Mouse (Mus musculus) thymus, postnatal 14 days (tissue): ENCODE measurements around the gene Aph1b.
"Not testable (repeated sequence)": the region's sequence is repeated elsewhere in the genome, so short reads cannot be mapped to it uniquely, and the experiment has no call there.

Experiments used
- DNase-seq: peaks from one replicate; pipeline ENCODE4 v3.0.0; 2021

The Aph1b gene

DNA sequence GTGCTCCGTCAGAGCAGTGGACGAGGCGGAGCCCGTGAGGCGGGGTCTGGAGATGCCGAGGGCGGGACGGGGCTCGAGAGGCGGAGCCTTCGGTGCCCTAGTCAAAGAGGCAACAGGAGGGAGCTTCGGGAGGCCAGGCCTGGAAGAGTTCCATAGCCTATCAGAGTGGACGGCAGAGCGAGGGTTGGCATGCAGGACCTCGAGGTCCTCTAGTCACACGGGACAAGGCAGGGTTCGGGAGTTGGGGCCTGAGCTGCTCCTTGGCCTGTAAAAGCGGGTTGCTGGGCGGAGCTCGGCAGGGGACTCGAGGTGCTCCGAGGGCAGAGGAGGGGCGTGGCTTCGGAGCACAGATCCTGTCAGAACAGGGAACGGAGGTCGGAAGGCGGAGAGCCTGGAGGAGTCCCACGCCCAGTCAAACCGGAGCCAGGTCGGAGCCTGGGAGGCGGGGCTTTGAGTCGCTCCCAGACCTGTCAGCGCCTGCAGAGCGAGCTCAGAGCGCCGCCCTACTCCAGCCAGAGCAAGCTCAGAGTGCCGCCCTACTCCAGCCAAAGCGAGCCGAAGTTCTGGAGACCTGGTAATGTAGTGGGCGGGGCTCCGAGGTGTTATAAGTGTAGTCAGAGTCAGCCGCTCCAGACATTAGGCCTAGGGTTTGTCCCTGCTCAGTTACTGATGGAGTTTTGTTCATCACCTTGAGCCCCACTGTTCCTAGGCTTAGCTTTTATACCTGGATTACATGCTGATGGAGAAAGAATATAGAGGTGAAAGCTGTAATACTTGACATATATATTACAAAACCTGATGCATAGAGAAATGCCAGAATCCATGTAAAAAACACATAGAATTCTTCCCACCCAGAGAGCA lies at the start of gene Aph1b:
TSS of gene Aph1b (minus strand) at position 27 of the 861 bp plus-strand sequence.
- DNase-seq = peak; percentile 92

DNA sequence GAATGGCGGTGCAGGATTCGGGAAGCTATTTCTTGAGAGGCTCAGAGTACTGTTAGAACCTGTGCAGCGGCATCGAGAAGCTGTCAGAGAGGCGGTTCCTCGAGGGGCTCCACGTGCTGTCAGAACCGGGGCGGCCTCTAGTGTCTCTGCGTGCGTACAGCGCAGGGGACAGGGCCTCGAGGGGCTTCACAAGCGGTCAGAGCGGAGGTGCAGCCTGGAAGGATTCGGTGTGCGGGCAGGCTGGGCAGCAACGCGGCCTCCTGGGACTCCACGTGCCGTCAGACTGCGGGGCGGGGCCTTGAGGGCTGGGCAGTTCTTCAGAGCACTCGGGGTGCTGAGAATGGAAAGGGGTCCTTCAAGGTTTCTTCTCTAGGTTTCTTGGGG lies 39.8 kb upstream of the Aph1b start:
- DNase-seq = no peak

DNA sequence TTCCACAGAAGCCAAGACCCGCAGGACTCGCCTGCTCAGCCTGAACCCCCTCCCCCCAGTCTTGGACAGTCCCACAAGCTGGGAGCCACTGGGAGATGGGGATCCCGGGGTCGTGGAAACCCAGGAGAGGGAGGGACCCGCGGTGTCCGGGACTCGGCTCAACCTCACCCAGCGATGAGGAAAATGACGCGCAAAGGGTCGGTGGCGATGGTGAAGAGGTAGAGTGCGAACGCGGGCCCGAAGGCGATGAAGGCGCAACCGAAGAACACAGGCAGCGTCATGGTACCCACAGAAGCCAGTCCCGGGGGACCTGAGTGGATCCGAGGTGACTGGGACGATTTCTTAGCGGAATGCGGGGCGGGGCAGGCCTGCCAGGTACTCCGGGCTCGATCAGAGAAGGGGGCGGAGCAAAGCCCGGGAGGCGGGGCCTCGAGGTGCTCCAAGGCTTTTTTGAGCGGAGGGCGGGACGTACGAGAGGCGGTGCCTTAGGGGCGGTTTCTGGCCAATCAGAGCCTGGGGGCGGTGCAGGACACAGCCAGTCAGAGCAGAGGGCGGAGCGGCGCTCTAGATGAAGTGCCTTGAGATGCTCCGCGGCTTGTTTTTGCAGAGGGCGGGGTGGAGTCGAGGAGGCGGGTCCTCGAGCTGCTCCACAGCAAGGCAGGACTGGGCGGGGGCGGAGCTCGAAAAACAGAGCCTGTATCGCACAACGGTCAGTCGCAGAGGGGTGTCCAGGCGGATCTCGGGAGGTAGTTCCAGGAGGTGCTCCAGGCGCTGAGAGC lies 39.2 kb upstream of the Aph1b start, which contains the start of gene Aph1c:
TSS of gene Aph1c (minus strand) at position 409 of the 779 bp plus-strand sequence.
- DNase-seq = peak; percentile 99

DNA sequence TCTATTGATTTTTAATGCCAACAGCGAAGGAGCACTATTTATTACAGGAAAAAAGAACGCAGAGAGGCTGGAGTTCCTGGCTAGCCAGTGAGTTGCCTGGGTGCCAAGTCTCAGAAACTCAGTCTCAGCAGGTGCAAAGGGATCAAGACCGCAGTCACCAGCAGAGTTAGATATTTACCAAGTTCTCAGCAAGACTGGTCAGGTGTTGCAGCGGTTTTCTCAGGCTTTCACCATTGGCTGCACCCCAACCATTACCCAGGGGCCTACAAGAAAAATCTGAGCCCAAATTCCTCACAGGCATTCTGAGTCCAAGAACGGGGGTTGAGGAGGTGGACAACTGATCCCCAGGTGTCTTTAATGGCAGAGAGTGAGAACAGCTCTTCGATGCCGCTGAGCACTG lies 38.6 kb upstream of the Aph1b start:
- no peak for DNase-seq

DNA sequence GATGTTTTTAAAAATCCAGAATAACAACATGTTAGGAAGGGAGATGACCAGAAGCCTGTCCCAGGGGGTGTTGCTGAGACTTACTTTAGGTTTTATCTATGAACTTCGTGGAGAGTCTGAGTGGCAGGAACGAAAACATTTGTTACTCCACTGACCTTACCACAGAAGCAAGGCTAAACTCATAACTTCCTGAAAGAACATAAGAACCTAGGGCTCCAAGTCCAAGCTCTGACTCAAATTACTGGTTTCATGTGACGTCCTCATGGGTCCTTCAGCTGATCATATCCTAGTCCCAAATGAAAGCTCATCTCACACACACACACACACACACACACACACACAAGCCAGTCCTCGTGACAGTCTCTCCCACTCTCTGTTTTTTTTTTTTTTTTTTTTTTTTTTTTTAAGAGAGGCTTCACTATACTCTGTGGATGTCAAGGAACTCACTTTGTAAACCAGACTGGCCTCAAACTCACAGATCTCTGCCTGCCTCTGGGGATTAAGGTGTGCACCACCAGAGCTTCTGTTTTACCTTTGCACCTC lies 37.1 kb upstream of the Aph1b start:
- DNase-seq = no peak

DNA sequence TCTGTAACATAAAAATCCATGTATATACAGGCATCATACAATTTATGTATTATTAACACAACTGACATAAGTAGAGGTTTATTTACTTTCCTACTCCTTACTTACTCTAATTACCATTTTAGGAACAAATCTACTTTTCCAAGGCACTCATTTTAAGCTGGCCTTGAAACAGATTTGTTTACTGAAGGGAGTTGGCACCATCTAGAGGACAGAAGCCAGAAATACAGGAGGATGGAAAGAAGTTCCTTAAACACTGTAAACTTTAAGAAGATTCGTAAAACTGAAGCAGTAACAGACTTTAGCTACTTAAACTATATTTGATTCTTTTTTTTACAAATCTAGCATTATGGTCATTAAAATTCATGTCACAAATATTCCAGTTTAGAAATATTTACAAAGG lies 30.7 kb upstream of the Aph1b start:
- peak; percentile 57 for DNase-seq

DNA sequence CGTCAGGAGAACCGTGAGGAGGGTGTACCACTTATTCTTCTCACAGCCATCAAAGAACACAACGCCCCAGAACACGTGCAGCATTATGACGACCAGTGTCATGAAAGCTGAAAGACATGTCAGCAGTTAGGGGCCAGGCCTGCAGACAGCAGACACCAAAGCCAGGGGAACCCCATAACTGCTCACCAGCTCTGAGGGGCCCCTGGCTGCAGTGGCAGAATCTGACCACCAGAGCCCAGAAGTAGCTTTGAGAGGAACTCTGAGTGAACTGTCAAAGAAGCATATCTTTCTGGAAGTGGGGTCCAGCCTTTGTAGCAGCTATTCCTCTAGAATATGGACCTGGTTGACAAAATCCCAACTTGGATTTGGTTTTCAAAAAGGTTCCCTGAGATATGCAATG lies 27.0 kb upstream of the Aph1b start:
- peak; percentile 25 for DNase-seq

DNA sequence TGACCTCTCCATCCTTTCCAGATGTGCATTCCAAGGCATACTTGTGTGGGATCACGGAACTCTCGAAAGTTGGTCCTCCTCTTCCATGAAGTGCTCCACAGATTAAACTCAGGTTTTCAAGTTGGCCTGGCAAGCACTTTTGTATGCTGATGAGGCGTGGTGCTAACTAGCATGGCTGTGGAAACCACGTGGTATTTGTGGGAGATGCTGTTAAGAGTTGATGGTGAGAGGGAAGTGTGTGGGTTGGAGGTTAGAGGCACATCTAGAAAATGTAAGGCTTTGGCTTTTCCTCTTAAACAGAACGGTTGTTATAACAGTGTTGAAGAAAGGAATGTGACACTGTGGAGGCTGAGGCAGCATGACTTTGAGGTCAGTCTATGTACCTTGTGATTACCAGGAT lies 25.7 kb upstream of the Aph1b start:
- peak; percentile 11 for DNase-seq

DNA sequence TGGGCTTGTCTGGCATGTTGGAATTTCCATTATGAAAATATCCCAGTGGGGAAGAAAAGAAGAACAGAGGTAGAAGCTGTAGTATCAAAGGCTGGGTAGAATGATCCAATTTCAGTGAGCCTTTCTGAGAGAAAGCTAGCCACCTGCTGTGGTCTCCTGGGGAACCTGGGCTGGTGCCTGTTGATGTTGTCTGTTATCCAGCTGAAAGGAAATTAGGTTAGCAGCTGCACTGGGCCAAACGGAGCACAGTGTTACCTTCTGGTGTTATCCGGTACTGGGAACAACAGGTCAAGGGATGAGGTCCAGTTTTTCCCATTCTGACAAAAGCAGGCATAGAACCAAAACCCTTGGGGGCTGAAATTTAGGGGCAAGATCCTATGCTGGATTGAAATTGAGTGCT lies 18.1 kb upstream of the Aph1b start:
- peak; percentile 25 for DNase-seq

DNA sequence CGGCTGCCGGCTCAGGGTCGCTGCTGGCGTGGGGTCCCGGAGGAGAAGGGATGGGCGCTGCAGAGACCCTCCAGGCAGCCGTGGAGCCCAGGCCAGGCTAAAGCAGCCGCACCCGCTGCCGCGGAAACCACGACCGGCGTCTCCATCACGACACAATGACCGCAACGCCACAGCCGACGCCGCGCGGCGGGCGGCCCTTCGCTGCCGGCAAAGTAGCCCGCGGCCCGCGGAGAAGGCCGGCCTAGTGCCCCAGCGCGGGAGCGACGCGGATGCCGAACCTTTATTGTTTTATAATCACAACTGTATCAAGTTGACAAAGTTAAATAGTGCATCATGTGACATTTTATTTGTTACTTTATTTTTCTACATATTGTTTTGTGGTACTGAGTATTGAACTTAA lies 10.7 kb upstream of the Aph1b start:
- not testable (repeated sequence) for DNase-seq

DNA sequence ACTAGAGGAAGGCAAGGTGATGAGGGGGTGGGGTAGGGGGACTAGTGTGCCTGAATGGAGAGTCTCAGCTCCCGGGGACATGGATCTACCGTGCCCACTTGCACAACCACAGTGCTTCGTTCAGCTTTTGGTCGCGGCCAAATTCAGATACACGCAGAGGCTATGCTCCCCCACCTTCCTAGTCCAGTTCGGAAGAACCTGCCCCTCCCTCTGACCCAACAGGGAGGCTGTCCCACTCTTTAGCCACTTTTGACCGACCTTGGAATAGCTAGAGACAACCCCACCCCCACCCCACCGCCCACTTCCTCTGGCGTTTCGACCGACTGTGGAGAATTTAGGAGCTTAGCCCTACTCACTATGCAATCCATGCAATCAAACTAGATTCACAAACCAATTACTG lies 6.7 kb upstream of the Aph1b start:
- no peak for DNase-seq

DNA sequence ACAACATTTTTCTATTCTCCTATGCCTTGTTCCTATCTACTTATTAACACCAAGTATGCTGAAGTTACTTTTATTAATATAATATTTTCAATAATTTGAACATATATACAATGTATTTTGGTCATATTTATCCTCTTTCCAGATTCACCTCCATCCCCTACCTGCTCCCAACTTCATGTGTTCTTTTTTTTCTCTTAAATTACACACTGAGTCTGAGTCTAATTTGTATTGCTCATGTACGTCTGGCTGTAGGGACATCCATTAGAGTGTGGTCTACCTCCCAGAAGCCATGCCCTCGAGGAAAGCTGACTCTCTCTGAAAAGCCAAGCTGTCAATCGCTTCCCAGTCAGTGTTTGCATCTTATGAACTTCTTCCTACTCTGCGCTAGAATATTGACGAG lies 1.4 kb upstream of the Aph1b start, which contains the start of gene Gm10647:
TSS of gene Gm10647 (plus strand) at position 301 of the 400 bp plus-strand sequence.
- no peak for DNase-seq

DNA sequence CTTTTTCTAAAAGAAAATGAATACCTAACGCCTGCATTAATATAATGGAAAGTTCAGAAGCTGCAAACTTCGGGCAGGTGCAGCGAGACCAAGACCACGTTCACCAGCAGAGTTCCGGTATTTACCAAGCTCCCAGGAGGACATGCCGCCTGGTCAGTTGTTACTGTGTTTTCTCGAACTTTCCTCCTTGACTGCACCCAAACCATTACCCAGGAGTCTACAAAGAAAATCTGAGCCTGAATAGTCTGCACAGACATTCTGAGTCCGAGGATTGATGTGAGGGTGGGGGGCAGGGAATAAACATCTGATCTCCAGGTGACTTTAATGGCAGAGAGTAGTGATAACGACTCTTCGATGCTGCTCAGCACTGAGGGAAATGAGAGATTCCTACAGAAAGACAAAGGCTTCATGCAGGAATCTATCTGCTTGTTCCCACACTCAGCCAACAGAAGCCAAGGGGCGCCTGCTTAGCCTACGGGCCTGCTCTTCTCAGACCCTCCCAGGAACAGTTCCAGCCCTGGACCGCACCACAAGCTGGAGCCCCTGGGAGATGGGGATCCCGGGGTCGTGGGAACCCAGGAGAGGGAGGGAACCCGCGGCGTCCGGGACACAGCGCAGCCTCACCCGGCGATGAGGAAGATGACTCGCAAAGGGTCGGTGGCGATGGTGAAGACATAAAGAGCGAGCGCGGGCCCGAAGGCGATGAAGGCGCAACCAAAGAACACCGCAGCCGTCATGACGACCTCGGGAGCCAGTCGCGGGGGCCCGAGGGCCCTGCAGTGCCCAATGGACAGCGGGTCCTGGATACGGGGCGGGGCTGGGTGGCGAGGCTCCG lies 444 bp downstream of the Aph1b start:
- DNase-seq = no peak

DNA sequence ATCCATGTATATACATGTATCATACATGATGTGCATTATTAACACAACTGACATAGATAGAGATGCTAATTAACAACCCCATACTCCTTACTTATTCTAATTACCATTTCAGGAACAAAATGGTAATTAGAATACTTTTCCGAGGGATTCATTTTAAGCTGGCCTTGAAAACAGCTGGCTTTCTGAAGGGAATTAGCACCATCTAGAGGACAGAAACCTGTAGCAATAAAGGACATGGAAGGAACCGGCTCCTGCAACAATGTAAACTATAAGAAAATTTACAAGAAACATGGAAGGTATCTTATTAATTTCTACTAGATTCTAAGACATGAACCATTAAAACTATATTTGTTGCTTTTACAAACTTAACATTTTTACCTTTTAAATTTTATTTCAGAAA lies 7.5 kb downstream of the Aph1b start:
- DNase-seq = peak; percentile 30

DNA sequence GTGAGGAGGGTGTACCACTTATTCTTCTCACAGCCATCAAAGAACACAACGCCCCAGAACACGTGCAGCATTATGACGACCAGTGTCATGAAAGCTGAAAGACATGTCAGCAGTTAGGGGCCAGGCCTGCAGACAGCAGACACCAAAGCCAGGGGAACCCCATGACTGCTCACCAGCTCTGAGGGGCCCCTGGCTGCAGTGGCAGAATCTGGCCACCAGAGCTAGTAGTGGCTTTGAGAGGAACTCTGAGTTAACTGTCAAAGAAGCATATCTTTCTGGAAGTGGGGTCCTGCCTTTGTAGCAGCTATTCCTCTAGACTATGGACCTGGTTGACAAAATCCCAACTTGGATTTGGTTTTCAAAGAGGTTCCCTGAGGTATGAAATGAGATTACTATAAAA lies 10.7 kb downstream of the Aph1b start:
- peak; percentile 44 for DNase-seq

DNA sequence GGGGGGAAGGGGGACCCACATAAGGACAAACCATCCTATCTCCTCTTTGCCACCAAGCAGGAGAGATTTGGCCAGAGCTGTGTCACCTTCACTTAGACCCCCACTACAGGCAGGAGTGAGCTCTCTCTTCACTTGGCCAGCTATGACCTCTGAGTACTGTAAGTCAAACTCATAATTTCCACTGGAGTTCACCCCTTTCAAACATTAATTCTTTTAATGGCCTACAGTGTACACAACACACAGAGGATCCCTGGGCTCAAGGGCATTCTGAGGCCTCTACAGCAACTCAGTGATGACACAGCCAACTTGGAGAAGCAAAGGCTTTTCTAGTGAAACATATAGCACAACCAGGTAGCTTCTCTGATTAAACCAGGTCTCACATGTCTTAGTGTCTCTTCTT lies 24.6 kb downstream of the Aph1b start:
- DNase-seq = no peak

DNA sequence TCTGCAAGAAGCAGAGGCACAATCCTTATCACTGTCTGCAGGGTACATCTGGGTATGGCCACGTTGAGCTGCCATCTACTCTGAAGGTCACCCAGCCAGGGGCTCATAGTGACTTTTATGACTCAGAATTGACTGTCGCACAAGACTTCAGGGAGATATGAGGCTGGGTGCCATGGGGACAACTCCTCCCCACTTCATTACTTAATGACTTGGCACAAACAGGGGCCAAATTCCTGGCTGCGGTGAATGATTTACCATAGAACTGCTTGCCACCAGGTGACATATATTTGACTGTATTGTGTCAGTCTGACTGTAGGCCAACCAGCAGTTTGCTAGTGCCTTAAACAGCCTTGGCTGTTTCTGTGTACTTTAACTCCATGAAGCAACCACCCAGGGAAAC lies 26.0 kb downstream of the Aph1b start:
- DNase-seq = no peak

DNA sequence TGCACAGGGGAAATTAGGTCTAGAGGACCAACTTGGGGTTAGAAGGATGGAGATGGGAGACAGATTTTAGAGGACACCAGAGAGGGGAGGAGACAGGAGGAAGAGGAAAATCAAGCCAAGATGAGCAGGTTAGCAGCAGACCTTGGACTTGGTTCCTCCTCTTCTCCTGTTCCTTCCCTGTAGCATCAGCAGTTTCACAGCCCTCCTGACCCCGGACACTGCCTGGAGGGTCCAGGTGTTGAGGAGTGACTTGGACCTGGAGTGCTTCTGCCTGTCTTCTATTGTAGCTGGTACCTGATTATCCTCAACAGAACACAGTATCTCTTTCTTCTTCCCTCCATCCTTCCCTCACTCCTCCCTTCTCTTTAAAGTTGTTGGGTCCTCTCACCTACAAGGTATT lies 26.6 kb downstream of the Aph1b start:
- DNase-seq = no peak

DNA sequence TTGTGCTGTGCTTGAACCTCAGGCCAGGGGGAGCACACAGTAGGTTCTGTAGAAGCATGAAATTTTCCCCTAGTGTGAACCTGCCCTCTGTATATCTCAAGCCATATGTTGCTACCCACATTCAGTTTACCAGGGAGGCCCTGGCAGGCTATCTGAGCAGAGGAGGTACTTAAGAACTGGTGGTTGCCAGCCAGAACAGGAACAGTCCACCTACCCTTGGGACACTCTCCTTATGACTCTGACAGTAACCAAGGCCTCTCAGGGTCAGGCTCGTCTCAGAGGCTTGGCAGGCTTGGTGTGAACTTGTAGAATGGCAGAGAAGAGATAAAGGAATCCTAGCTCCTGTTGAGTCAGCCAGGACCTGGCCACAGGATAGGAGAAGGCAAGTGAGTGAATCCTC lies 34.3 kb downstream of the Aph1b start:
- DNase-seq = no peak

DNA sequence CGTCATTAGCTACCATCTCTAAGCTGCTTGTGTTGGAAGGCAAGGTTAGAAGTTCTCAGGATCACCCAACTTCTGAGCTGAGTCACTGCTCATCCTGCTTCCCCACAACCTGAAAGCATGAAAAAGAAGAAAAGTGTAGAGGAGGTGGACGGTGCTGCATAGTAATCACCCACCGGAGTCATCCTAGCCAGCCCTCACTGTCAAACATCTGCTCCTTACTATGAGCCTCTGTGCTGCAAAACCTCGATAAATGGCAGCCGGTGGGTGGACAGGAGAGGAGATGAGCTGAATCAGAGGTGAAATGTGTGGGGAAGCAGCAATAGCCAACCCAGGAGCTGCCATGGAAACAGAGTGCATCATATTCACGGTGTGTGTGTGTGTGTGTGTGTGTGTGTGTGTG lies 42.4 kb downstream of the Aph1b start:
- DNase-seq = no peak

DNA sequence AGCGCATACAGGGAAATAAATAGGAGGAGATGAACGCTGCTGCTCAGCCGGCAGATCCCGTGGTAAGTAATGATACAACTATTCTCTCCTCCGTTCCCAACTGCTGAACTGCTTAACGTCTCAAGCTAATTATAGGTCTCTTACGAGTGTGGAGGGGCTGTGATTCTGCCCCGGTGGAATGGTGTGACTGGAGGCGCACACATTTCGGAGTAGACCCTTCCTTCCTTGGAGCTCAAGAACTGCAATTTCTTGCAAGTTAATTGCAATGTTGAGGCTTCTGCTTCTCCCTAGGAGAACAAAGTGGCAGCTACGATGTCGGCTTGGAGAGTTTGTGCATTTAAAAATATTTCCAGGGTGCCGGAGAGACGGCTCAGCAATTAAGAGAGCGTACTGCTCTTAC lies 46.9 kb downstream of the Aph1b start:
- DNase-seq = no peak

DNA sequence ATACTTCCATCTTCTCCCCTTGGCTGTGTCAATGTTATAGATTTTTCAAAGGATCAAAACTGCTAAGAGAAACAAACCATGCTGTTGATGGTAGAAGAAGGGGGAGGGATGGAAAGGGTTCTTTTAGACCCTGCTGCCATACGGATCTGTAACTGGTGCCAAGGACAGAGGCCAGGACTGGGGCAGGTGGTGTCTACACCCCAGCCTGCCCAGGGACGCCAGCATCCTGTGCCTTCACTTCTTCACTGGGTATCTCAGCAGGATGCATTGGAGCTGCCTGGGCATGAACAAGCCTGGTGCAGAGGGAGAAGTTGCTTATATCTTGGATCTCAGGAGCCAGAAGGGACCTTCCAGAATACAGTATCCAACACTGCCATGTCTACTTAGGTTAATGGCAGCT lies 50.8 kb downstream of the Aph1b start:
- DNase-seq = no peak

DNA sequence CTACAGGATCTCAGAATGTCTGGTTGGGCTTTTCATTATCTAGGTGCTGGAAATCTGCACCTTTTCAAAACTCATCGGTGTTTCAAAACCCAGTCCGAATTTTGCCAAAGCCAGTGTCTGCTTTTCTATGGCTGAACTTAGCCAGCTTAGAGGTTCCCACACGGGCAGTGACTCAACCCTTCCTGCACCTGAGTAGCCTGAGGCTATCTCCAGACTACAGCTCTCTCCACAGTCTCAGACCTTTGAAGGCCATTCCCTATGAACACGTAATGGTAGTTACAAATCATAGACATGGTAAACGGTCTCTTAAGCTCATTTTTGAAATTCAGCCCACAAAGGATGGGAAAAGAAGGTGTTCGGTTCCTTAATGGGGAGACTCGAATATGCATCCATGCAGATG lies 55.8 kb downstream of the Aph1b start:
- no peak for DNase-seq
